Mouse (Mus musculus) yolk sac, embryonic 10.5 days (tissue): ENCODE measurements around the gene Smim11.

Experiments used
- DNase-seq: peaks from one replicate; pipeline ENCODE4 v3.0.0-alpha.2; 2017; ENCODE audit warnings: low spot score

Gene Smim11

GRCm38 (mm10) chr16:92319353-92320109 lies 18.4 kb downstream of the Smim11 start:
- DNase-seq, result no peak

GRCm38 (mm10) chr16:92320361-92320760 lies 19.3 kb downstream of the Smim11 start:
- no peak for DNase-seq

GRCm38 (mm10) chr16:92321341-92321740 lies 20.3 kb downstream of the Smim11 start, which contains the start of gene Fam243:
TSS of gene Fam243 (minus strand) at chr16:92321441.
- no peak for DNase-seq

DNA sequence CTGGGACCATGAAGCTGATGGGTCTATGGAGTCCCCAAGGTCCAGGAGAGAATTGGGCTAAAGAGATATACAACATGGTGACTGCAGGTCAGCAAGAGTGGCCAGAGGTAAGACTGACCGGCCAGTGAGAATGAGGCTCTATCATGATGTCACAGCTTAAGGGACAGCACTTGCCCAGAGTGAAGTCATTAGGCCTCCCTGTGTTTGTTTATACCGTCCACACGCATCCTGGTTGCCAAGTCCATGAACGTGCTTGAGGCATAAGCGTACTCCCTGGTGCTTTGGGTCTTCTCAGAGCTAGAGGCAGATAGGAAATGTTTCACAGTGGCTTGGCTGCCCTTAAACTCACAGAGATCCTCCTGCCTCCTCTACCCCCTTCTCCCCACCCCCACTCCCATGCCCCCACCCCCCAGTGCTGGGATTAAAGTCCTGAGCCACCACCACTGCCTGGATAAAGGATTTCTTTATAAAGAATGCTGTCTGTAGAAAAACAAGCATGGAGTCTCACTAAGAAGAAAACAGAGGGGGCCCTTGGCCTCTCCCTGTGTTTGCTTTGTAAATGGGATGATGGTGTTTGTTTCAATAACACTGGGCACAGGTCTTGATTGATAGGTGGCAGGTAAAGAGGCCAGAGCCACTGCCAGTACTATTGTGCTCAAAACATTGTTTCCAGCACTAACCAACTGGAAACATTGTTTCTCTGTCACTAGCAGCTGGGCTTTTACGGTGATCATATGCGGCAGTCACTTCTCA lies 23.4 kb downstream of the Smim11 start:
- no peak for DNase-seq

GRCm38 (mm10) chr16:92325062-92325406 lies 23.9 kb downstream of the Smim11 start:
- no peak for DNase-seq

GRCm38 (mm10) chr16:92327911-92328310 lies 26.8 kb downstream of the Smim11 start:
- DNase-seq, result no peak

GRCm38 (mm10) chr16:92330966-92331365 lies 29.9 kb downstream of the Smim11 start:
- DNase-seq, result no peak

DNA sequence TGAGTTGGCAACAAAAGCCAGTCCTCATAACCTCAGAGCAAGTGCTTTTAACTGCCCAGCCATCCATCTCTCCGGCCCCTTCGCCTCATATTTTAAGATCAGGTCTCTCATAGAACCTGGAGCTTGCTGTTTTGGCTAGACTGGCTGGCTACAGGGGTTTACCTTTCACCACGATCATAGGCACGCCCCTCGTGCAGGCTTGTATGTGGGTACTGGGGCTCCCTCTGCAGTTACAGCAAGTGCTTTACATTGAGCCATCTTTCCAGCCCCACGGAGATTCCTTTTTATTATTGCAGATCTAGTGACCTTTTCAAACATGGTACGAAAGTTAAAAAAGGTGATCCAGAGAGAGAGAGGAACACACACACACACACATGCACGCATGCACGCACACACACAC lies 33.5 kb downstream of the Smim11 start:
- no peak for DNase-seq

DNA sequence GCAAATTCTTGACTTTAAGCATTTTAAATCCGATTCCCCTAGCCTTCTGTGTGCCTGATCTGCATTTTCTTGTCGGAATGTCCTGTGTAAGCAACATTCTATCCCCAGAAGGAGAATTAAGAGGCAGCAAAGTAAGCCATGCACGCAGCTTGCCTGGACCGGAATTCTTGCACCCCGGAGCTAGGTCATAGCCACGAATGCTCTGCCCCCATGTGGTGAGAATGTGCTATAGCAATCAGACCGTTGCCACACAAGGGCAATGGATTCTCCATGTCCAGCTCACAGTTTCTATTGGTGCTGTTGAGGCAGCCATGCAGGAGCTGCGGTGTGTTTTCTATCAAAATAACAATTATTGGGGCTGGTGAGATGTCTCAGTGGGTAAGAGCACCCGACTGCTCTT lies 35.2 kb downstream of the Smim11 start:
- peak; percentile 85 for DNase-seq

DNA sequence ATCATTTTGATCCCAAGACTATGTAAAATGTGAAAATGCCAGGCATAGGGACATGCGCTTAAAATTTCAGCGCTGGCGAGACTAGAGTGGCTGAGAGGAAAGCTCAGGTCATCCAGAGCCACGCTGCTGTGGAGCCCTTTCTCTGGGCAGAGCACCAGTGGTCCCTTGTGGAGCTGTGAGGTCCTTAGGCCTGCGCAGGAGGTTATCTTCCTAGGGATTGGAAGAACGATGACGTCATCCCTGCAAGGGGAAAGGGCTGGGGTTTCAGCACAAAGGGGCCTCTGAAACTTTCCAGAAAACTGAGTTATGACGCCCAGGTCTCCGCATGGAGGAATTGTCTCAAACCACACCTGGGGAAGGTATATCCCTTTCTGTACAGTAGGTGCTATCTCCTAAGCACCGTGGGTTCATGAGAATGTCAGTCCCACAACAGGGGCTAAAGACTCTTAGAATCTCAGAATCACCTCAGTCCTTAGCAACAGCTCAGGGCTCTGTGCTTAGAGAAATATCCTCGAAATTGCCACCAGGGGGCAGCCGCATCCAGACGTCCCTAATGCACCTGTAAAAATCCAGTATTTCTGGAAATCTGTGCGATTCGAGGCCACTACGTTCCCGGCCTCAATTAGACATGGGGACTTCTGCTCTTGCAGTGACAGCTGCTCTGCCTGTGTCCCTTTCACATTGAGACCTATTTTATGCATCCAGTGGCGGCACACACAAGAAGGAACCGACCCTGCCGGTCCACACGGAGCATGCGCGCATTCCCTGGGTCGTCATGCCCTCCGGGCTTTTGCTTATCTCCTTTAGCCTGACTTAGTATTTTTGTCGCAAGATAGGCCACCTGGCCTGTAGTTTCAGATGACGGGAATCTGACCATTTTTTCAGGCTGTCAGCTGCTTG lies 39.8 kb downstream of the Smim11 start:
- DNase-seq, result peak; percentile 74

DNA sequence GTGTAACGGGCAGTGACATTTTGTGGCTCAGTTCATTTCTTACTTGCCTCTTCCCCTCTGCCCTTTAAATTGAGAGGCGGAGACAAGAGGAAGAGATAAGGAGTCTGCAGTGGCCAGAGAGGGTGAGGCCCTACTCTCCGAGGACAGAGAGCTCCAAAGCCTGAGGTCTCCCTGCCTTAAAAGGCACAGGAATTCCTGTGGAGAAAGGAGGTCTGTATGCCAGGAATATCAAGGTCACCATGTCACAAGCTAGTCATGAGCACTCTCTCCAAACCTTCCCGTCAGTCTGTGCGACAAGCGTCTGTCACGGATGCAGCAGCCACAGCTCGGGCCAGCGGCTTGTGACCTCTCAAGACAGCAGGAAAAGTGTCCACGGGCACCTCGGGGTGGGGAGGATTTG lies 44.1 kb downstream of the Smim11 start:
- DNase-seq, result peak; percentile 32

DNA sequence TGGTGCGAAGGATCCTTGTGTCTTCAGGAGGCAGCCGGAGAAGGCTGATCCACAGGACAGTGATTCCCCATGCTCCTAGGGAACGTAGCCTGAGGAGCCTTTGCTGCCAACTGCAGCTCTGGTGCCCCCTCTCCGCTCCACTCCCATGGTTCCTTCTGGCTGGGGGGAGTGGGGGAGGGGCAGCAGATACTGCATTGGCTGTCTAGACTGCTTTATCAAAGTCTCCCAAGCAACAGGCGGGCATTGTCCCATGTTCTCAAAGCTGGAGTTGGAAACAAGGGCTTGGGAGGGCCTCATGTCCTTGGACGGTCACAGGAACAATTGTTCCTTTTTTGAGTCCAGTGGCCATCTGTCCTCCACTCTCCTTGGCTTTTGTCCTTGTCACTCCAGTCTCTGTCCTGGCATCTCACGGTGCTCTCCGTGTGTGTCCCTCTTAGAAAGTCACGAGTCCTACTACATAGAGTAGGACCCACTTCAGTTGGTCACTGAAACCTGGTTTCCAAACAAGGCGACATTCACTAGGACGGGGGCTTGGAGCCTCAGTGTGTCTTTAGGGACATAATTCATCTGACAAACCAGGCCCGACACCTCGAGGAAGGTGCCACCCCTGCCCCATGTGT lies 45.3 kb downstream of the Smim11 start:
- no peak for DNase-seq

DNA sequence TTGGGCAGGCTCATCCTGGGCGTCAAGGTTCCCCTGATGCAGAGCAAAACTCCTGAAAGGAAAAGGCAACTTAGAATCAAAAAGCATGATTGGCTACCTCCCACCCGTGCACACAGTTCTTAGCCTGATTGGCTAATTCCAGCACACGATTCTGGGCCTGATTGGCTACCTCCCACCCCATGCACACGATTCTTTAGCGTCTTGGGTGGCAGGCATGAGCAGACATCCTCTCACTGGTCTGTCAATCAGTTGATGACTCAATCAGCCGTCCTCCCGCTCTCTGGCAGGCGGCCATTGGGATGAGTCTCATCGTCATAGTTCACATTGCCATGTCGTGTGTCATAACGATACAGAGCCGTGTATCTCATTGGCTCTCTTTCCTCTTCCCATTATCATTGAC lies 47.9 kb downstream of the Smim11 start:
- DNase-seq, result no peak

DNA sequence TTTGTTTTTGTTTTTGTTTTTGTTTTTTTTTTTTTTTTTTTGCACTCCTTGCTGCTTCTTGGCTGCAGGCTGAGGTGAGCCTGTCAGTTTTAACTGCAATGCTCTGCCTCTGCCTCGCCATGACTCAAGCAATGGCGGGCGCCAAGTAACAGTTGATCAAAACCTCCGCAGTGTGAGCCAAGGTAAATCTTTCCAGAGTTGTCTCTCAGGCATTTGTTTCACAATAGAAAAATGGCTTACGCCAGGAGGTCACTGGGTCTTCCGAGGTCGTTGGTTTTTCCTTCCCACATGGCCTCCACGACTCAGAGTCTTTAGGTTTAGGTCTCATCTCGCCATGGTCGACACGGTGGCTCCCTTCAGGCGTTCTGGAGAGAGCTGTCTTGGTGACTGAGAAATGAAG lies 52.2 kb downstream of the Smim11 start:
- DNase-seq, result no peak

- DNase-seq, result no peak
These were observed 52.8 kb downstream of the Smim11 start for GRCm38 (mm10) chr16:92353897-92354296.

- DNase-seq, result no peak
These were observed 54.3 kb downstream of the Smim11 start for GRCm38 (mm10) chr16:92355366-92355765.

GRCm38 (mm10) chr16:92355982-92356381 lies 54.9 kb downstream of the Smim11 start:
- DNase-seq, result no peak

DNA sequence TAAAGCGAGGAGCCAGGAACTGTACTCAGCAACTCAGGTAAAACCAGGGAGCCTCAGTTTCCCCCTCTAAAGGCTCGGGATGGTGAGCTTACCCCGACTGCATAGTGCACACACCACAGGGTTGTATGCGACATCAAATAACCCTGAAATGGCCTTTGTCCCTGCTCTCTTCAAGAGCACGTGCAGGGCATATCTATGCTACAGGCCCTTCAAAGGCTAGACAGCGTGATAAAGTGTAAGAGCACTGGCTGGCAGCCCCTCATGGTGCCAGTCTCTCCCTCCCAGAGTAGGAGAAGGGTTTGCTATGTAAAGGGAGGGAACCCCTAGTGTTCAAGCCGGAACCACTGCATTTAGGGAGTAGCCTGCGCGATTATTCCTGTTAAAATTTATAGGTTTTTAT lies 55.9 kb downstream of the Smim11 start:
- no peak for DNase-seq

DNA sequence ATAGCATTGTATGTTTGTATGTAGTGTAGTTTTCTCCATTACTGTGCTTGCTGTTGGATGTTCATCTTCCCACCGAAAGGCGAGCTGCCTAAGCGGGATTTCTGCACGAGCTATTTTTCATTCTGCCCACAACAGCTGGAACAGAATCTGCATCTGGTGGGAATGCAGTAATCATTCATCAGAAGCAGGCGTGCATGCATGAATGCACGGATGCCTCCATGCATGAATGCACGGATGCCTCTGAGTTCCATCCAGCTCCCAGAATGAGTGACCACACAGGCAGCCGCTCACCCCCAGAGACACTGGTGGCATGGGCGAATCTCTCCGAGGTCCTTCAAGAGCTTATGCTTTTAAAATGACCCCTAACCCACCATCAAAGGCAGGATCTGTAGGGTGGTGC lies 56.5 kb downstream of the Smim11 start:
- DNase-seq, result no peak

- no peak for DNase-seq
These were observed 57.6 kb downstream of the Smim11 start for GRCm38 (mm10) chr16:92358734-92359133.

DNA sequence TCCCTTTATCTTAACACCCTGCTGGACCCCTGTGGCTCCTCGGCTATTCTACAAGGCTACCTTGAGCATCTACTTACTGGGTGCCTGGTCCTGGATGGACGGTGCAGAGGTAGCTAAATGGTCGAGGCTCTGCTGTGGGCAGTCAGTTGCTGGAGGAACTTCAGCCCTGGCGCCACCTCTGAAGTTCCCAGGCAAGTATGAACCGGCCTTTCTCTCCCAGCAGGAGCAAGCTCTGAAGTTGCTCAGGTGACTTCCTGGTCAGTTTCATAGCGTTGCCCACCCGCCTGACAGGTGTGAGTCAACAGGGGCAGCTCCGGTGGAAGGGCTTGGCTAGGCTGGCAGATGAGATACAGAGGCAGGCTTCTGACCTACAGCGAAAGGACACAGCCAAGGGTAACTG lies 58.1 kb downstream of the Smim11 start, which contains the start of gene Kcne1:
TSS of gene Kcne1 (minus strand) at position 240 of the 400 bp plus-strand sequence.
- no peak for DNase-seq

DNA sequence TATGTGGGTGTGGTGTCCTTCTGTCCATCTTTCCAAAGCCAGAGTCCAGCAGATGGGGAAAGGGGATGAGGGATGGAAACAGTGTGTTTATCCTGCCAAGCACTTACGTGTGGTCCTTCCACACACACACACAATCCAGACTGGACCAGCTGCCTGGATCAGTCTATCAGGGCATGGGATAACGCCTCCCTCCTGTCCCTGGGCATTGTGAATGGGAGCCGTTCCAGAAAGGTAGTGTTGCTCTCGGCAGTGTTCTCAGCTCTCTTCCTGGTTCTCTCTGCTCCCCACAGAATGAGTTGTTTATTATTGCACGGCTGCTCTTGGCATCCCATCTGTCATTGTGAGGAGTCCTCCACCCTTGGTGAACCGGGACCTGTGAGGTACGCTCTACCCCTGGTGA lies 59.6 kb downstream of the Smim11 start:
- no peak for DNase-seq
